Mouse (Mus musculus) testis, adult 2 months (tissue): Measurements from ENCODE around the gene Rab12. TPM values are rescaled to one million over a fixed set of nuclear protein-coding genes. Genes with fewer than 3 reads are reported as not detected.

Experiments
- H3K27ac ChIP-seq: fragments of 200-500 bp; 2 replicates; pipeline ENCODE4 v1.5.1; 2012; ENCODE audit warnings: low read depth, low read length; ENCODE audit not compliant: control insufficient read depth, insufficient read depth
- H3K27me3 ChIP-seq: fragments of 200-500 bp; 2 replicates; pipeline ENCODE4 v1.6.1; 2012; ENCODE audit warnings: mild to moderate bottlenecking, low read length, moderate library complexity; ENCODE audit not compliant: control insufficient read depth, insufficient read depth
- H3K36me3 ChIP-seq: fragments of 200-500 bp; 2 replicates; pipeline ENCODE4 v1.6.1; 2012; ENCODE audit warnings: mild to moderate bottlenecking, low read length; ENCODE audit not compliant: control insufficient read depth, insufficient read depth
- H3K4me1 ChIP-seq: fragments of 200-500 bp; 2 replicates; pipeline ENCODE4 v1.6.1; 2012; ENCODE audit warnings: low read length; ENCODE audit not compliant: control insufficient read depth, insufficient read depth
- H3K4me3 ChIP-seq: fragments of 200-500 bp; 2 replicates; pipeline ENCODE4 v1.5.1; 2012; ENCODE audit warnings: low read depth, mild to moderate bottlenecking, low read length, moderate library complexity, mixed read lengths; ENCODE audit not compliant: control insufficient read depth
- CTCF ChIP-seq: fragments of 200-500 bp; IDR thresholded peaks from 2 replicates; pipeline ENCODE4 v1.5.1; 2012; ENCODE audit warnings: low read depth, mild to moderate bottlenecking, inconsistent platforms, low read length, moderate library complexity; ENCODE audit not compliant: control insufficient read depth, insufficient read depth, insufficient replicate concordance
- POLR2A ChIP-seq: fragments of 200-500 bp; IDR thresholded peaks from 2 replicates; pipeline ENCODE4 v1.6.1; 2012; ENCODE audit warnings: low read depth, mild to moderate bottlenecking, inconsistent platforms, low read length, moderate library complexity; ENCODE audit not compliant: control insufficient read depth
- polyA plus RNA-seq: library from polyadenylated mRNA; depleted of rRNA; stranded (reverse); fragments of >200 nt; gene quantifications from 2 replicates; pipeline ENCODE4 v1.2.3, GENCODE M21; 2012

The Rab12 gene
- polyA plus RNA-seq, 1 experiment, result 11.3 TPM

DNA sequence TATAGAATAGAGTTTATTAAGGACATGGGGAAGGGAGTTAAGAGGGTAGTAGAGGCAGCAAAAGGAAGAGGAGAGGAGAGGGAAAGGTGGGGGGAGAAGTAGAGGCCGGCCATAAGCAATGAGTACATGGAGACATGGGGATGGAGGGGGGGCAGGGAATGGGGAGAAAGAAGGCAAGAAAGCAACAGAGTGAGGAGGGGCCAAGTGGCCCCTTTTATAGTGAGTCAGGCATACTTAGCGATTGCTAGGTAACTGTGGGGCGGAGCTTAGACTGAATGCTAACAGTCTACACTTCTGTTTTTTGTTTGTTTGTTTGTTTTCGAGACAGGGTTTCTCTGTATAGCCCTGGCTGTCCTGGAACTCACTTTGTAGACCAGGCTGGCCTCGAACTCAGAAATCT, 38.2 kb downstream of the Rab12 start:
- Histone ChIP-seq H3K36me3 (no peaks in the 10 kb centered on the region), H3K27me3 (no peaks in the 10 kb centered on the region), H3K27ac (no peak overlapping the region), H3K4me1 (peaks cover 2% of the 10 kb centered on the region; the same call in 1 of the 2 replicates), H3K4me3 (no peak overlapping the region)
- TF ChIP-seq POLR2A, result no peak
- TF ChIP-seq CTCF, result no peak

DNA sequence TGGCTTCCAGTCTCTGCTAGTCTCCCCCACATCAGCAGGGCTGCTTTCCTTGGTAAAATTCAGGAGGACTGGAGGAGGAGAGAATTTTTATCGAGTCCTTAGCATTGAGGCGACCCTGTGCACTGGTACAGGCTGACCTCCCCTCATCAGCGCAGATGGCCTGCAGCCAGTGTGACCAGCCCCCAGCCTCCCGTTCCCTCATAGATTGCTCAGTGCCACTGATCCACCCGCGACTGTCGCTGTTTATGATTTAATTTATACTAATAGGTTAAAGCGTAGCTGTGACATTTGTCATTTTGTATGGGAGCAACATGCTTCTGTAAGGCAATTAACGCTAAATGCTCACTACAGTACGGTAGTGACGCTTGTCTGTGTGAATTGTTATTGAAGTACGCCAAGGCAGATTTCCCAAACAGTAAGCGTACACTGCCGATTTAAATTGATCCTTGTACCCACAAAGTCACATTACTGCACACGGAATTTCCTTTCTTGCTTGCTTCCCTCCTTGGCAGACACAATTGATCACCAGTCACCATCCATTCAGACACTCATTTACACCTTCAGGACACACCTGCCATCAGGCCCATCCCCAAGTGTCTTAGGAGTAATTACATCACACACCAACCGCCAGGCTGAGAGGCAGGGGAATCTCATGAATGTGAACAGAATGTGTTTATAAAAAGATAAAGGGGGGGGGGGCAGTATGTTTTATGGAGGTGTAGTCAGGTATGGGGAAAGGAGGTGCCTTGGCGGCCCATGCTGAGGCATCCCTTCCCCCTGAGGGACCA, 38.8 kb downstream of the Rab12 start:
- Histone ChIP-seq H3K4me3 (no peak overlapping the region), H3K4me1 (no peaks in the 10 kb centered on the region; the same call in 1 of the 2 replicates), H3K27ac (peak overlapping the region; percentile 63), H3K27me3 (no peaks in the 10 kb centered on the region), H3K36me3 (no peaks in the 10 kb centered on the region)
- TF ChIP-seq POLR2A (no peak), CTCF (no peak)

DNA sequence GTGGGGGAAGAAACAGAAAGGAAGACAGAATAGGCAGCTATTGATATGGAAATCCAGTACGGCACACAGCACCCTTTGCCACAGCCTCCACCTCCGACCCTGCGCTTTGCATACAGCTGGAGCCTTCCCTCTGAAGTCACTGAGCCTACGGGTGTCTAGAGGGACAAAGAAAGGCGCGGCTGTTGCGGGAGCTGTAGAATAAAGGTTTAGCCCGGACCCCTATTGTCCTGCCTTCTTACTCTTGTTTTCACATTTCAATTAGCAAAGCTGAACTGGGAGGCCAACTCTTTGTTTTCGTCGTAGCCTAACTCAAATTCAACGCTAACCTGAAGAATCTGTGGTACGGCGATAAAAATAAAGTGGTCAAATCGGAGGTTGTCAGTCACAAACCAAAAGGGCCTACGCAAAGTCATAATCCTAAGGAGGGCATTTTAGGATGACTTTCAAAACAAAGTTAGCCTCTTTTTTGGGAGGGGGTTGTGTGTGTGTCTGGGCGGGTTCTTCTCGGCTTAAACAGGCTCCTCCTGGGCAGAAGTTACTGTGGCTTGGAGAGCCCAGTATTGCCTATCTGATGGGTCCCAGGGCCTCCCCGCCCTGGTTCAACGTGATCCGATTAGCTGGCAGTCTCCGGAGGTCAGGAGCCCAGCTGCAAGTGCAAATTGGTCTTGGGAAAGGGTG, 39.6 kb downstream of the Rab12 start:
- Histone ChIP-seq H3K4me1 (no peaks in the 10 kb centered on the region; the same call in 1 of the 2 replicates), H3K36me3 (no peaks in the 10 kb centered on the region), H3K4me3 (no peak overlapping the region), H3K27me3 (no peaks in the 10 kb centered on the region), H3K27ac (peak overlapping the region; percentile 66)
- TF ChIP-seq CTCF, result no peak
- 0 out of 2 replicates have a peak, but pooled peaks have one; percentile 27 for TF ChIP-seq POLR2A

DNA sequence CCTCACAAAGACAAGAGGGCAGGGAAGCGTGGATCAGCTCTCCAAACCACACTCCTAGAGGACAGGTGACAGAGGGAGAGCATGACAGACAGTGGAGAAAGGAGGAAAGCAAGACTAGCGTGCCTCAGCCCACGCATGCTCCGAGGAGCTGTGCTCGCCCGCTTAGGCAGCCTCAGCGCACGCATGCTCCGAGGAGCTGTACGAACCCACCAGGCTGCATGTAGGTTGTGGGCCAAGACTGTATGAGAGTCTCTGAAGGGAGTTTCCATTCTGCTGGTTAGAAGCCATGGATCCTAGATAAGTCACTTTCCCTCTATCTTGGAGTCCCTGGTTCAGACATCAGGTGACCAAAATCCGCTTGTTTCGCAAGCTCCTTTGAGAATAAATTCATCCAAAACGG, 40.2 kb downstream of the Rab12 start:
- peak overlapping the region; percentile 8; the same call in 1 of the 2 replicates for H3K27ac ChIP-seq
- no peaks in the 10 kb centered on the region for H3K27me3 ChIP-seq
- no peak overlapping the region for H3K4me3 ChIP-seq
- no peaks in the 10 kb centered on the region; the same call in 1 of the 2 replicates for H3K4me1 ChIP-seq
- TF ChIP-seq POLR2A (peak; percentile 47; the same call in 1 of the 2 replicates), CTCF (no peak)
- H3K36me3 ChIP-seq, result no peaks in the 10 kb centered on the region

DNA sequence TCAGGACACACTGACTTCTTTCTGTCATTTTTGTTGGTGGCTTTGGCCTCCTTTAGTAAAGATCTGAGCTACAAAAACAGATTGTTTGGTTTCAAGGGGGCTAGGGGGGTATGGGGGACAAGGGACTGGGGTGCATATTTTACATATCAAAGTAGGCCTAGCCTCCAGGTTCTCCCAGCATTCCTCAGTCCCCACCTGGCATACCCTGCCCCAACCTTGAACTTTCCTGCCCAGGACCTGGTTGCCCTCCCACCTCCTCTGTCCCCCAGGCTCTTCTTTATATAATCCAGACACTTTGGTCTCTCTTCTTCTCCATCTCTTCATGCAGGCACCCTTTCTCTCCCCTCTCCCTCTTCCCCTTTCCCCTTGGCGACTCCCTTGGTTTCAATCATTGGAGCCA, 46.3 kb downstream of the Rab12 start:
- H3K27ac ChIP-seq, result no peak overlapping the region
- no peaks in the 10 kb centered on the region for H3K36me3 ChIP-seq
- H3K27me3 ChIP-seq, result no peaks in the 10 kb centered on the region
- no peak overlapping the region for H3K4me3 ChIP-seq
- H3K4me1 ChIP-seq, result no peaks in the 10 kb centered on the region
- TF ChIP-seq CTCF, result no peak
- no peak for TF ChIP-seq POLR2A

DNA sequence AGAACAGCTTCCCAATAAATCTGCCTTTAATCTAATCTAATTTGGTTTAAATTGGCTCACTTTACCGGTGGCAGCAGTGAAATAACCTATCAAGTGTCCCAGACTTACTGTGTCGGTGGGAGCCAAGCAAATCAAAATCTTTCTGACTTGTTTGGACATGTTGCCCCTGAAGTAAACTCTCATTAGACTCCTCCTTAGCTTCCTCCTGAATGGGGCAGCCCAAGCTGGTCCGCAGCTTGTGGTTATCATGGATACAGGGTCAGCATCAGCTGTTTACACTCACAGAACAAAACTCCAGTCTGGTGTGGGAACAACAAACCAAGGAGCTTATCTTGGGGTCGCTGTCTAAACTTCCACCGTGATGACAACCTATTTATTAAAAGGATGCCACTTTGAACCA, 47.8 kb downstream of the Rab12 start:
- Histone ChIP-seq H3K4me1 (no peaks in the 10 kb centered on the region), H3K27ac (no peak overlapping the region), H3K27me3 (no peaks in the 10 kb centered on the region), H3K4me3 (no peak overlapping the region), H3K36me3 (no peaks in the 10 kb centered on the region)
- no peak for TF ChIP-seq POLR2A

DNA sequence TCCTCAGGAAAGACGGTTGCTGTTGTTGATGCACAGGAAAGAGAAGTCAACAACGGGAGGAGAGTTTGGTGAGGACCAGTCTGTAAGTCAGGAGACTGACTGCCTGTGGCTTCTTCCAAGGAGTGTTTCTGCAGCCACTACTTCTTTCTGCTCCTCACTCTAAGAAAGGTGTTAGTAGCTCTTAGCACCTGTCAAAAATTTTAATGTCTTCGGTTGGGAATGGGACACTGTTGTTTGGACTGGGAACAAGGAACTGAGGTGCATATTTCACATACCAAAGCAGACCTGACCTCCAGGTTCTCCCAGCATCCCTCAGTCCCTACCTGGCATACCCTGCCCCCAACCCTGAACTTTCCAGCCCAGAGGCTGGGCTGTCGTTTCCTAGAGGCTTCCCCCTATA, 48.3 kb downstream of the Rab12 start:
- Histone ChIP-seq H3K36me3 (no peaks in the 10 kb centered on the region), H3K4me3 (no peak overlapping the region), H3K27me3 (no peaks in the 10 kb centered on the region), H3K4me1 (no peaks in the 10 kb centered on the region), H3K27ac (no peak overlapping the region)
- TF ChIP-seq POLR2A (no peak), CTCF (no peak)
